Mouse (Mus musculus) liver, embryonic 18 days (tissue): ENCODE measurements around the gene Mark2. TPM values are rescaled to one million over a fixed set of nuclear protein-coding genes. Genes with fewer than 3 reads are reported as not detected.

Experiments
- polyA plus RNA-seq: library from polyadenylated mRNA; depleted of rRNA; stranded (reverse); fragments of >200 nt; gene quantifications from 2 replicates; pipeline ENCODE4 v1.2.3, GENCODE M21; 2012; rRNA removed

The Mark2 gene
- polyA plus RNA-seq, result 11.8 and 13.6 TPM in 2 replicates

DNA sequence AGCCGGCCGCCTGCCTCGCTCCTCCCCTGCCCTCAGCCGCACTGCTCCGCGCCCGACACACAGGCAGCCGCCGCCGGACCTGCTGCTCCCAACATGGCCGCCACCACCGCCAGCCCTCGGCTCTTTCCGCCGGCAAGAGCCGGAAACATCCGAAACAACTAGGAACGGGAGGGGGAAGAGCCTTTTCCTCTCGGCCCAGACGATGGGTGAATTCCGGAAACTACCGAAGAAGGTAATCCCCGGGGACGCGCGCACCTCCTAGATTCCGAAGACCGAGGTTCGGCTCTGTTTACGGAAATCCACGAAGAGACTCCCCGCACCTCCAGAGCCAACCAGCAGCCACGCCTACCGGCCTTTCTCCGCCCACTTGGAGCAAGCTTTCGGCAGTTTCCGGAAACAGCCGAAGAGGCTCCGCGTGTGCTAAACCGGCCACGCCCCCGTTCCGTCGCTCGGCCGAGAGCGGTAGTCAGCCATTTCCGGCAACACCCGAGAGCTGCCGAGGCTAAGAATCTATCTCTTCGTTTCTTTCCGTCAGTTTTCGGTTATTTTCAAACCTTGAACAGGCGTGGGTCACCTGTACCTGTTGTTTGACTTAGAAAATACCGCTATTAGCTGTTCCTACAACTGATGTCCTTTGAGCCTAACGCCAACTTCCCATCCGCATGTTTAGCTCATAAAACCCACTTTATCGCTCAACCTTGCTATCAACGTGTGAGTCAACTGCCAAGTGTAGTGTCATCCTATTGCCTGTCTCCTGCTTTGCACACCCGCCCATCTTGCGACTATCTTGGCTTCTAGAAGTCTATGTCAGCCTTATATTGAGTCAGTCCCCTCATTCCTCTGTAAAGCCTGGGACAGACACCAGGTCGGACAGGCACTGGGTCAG is at the start of gene Mark2:
TSS of gene Mark2 (minus strand) at position 349 of the 886 bp plus-strand sequence.

GRCm38 (mm10) chr19:7382903-7383865 is 41.5 kb upstream of the Mark2 start, which contains the start of gene Spindoc:
Gene Spindoc (minus strand): TSS chr19:7382994.

GRCm38 (mm10) chr19:7267091-7267741 is 74.4 kb downstream of the Mark2 start, which contains the start of gene Rcor2:
Gene Rcor2 (plus strand): TSS chr19:7267325.

DNA sequence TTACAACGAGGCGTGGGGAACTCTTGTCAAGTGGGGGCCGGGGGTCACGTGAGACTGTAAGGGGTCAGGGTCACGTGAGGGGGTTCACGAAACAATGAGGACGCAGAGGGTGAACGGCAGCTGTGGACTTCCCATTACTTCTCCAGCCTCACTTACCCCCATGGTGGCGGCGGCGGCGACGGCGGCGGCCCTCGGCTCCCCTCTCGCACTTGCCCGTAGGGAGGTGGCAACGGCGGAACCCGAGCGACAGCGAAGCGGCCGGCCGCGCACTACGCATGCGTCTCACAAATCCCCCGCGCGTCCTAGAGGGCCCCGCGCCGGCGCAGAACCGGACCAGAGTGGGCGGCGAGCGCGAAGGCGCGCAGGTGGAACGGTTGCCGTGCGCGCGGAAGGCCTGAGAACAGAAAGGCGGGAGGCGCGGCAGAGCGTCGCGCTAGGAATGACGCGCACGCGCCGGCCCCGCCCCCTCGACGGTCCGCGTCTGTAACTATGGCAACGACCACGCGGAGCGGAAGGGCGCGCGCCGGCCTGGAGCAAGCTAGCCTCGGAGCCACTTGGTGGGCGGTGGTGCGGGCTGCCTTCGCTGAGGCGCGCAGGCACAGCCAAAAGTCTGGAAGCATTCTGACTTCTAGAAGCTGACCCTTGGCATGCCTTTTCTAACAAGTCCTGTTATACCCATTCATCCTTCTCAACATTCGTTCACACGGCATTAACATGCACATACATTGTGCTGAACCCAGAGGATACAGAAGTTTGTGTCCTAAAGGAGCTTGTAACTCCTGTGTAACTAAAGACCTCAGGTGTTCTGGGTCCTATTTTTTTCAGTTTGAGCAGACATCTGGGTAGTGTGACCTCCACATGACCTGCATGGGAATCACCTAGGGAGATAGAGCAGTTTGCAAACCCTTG is 100.6 kb downstream of the Mark2 start, which contains the start of gene Naa40:
TSS of gene Naa40 (minus strand) at position 402 of the 909 bp plus-strand sequence.

Other genes starting within 250 kb of the Mark2 start
- gene Flrt1, start 236.1 kb downstream of the Mark2 start, polyA plus RNA-seq, result 0.02 and 0.04 TPM in 2 replicates
- gene Otub1, start 135.5 kb downstream of the Mark2 start, polyA plus RNA-seq, result 35.7 and 36.7 TPM in 2 replicates
- gene Cox8a, start 124.2 kb downstream of the Mark2 start, polyA plus RNA-seq, result 378 and 389 TPM in 2 replicates
- 12.3 and 13.1 TPM in 2 replicates for gene Naa40, start 100.7 kb downstream of the Mark2 start, polyA plus RNA-seq
- gene Rcor2, start 74.5 kb downstream of the Mark2 start, polyA plus RNA-seq, result 1.9 and 2.0 TPM in 2 replicates
- gene Spindoc, start 41.1 kb upstream of the Mark2 start, polyA plus RNA-seq, result 2.4 and 3.2 TPM in 2 replicates
- gene 2700081O15Rik, start 75.8 kb upstream of the Mark2 start, polyA plus RNA-seq, result 4.2 and 4.6 TPM in 2 replicates
- 48.5 and 50.4 TPM in 2 replicates for gene Rtn3, start 141.4 kb upstream of the Mark2 start, polyA plus RNA-seq
- 8.3 TPM in 2 replicates for gene Atl3, start 152.2 kb upstream of the Mark2 start, polyA plus RNA-seq
- 10.5 and 13.8 TPM in 2 replicates for gene Pla2g16, start 215.6 kb upstream of the Mark2 start, polyA plus RNA-seq